Mouse (Mus musculus): ENCODE data around the gene Nutf2-ps1. TPM values are rescaled to one million over a fixed set of nuclear protein-coding genes. Genes with fewer than 3 reads are reported as not detected.

Nutf2-ps1 gene
- 240 TPM for polyA plus RNA-seq (2017; shearing (Covaris generic))

DNA sequence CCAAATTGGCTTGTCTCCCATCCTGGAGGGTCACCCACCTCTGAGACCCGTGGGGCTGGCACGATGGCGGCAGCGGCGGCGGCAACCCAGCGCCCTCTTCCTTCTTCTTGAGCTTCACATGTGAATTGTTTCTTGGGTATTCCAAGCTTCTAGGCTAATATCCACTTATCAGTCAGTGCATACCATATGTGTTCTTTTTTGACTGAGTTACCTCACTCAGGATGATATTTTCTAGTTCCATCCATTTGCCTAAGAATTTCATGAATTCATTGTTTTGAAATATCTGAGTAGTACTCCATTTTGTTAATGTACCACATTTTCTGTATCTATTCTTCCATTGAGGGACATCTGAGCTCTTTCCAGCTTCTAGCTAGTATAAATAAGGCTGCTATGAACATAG is at the start of gene Nutf2-ps1:
Nutf2-ps1 (minus strand) TSS at position 101 of the 400 bp plus-strand sequence.

DNA sequence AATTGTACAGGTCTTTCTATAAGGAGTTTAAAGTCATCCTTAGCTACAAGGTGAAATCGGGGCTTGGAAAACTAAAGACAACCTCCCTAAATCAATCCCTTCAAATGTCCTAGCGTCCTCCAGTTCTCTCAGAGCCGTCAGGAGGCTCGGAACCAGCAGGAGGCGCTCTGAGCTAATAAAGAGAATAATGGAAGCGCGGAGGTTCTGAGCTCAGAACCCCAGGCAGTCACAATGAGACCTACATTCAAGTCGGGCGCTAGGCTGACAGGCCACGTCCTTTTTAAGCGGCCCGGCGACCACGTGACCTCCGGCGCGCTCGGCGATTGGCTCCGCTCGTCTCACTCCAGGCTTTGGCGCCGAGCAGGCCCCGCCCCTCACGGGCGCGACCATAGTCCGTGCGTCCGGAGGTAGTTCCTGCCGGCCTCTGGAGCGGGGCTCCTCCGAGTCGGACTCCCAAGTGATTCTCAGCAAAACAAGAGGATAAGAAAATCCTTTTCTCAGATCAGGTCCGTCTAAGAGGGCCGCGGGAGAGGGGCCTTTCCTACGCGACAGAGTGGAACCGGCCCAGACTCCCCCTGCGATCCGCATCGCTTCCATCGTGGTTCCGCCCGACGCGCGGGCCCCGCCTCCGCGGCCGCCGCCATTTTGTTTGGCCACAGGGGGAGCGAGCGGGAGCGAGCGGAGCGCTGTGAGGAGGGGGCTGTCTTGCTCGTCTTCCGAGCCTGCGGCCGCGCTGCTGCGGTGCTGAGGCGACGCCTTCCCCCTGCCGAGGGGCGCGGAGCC is 11.1 kb upstream of the Nutf2-ps1 start, which contains the start of gene Smc3:
Smc3 (plus strand) TSS at position 642 of the 783 bp plus-strand sequence.

Other genes with a start within 250 kb of the Nutf2-ps1 start
- gene Gm10197, start 217.3 kb downstream of the Nutf2-ps1 start, polyA plus RNA-seq (2017; shearing (Covaris generic)), result not detected
- 69.8 TPM for gene Smndc1, start 198.5 kb downstream of the Nutf2-ps1 start, polyA plus RNA-seq (2017; shearing (Covaris generic))
- gene Dusp5, start 60.0 kb downstream of the Nutf2-ps1 start, polyA plus RNA-seq (2017; shearing (Covaris generic)), result 4.3 TPM
- gene Smc3, start 11.3 kb upstream of the Nutf2-ps1 start, polyA plus RNA-seq (2017; shearing (Covaris generic)), result 51.6 TPM
- 0.16 TPM for gene Rbm20, start 88.2 kb upstream of the Nutf2-ps1 start, polyA plus RNA-seq (2017; shearing (Covaris generic))

All from CD4-positive, CD25-positive, alpha-beta regulatory T cell, adult 9 weeks (primary cell).